Mouse (Mus musculus) E14TG2a.4 (cell line): ENCODE measurements at regions not wholly inside any gene's neighbourhood (a gene's known extent, or its start where the extent isn't known, plus 50 kb on each side); places are given as distances from the start of the nearest gene placed in this dataset.

Experiments used
- CTCF ChIP-seq: conservative IDR thresholded peaks from 2 replicates; pipeline ENCODE4 v1.5.1; 2014; ENCODE audit warnings: low read length
- NANOG ChIP-seq: IDR thresholded peaks from 2 replicates; pipeline ENCODE4 v1.6.1; 2014; ENCODE audit warnings: borderline replicate concordance, low read length, mixed read lengths
- POU5F1 ChIP-seq: IDR thresholded peaks from 2 replicates; pipeline ENCODE4 v1.6.1; 2014; ENCODE audit warnings: low read length, borderline replicate concordance

GRCm38 (mm10) chr13:28571716-28572115 is 314.4 kb downstream of the Gm11361 start:
- no peak for TF ChIP-seq CTCF
- TF ChIP-seq POU5F1 = no peak
- no peak for TF ChIP-seq NANOG
